Mouse (Mus musculus) heart, embryonic 16.5 days (tissue): Measurements from ENCODE around the gene St7l. TPM values are rescaled to one million over a fixed set of nuclear protein-coding genes. Genes with fewer than 3 reads are reported as not detected.
A peak's percentile ranks its signal among the peaks of the same experiment; 100 is the strongest.

Experiments
- ATAC-seq: fragments of 200-750 bp; cut with Nextera tagmentation; replicated peaks from 2 replicates; pipeline ENCODE4 v1.8.0; 2017; ENCODE audit warnings: moderate number of reproducible peaks; ENCODE audit not compliant: insufficient read depth, low FRiP score; ENCODE audit errors: extremely low read depth
- H3K27ac ChIP-seq: fragments of 300-500 bp; sonication (generic); 2 replicates; pipeline ENCODE4 v1.5.1; 2014; ENCODE audit warnings: mild to moderate bottlenecking, low read length, control low read depth, moderate library complexity
- H3K27me3 ChIP-seq: fragments of 300-500 bp; sonication (generic); 2 replicates; pipeline ENCODE4 v1.6.1; 2014; ENCODE audit warnings: low read length, mixed read lengths; ENCODE audit not compliant: control insufficient read depth, insufficient read depth
- H3K36me3 ChIP-seq: fragments of 300-500 bp; sonication (generic); 2 replicates; pipeline ENCODE4 v1.6.1; 2014; ENCODE audit not compliant: control insufficient read depth, insufficient read depth
- H3K4me1 ChIP-seq: fragments of 300-500 bp; sonication (generic); 2 replicates; pipeline ENCODE4 v1.6.1; 2014; ENCODE audit warnings: low read length, mixed read lengths; ENCODE audit not compliant: control insufficient read depth, insufficient read depth
- H3K4me2 ChIP-seq: fragments of 300-500 bp; sonication (generic); 2 replicates; pipeline ENCODE4 v1.6.1; 2014; ENCODE audit warnings: low read depth, mild to moderate bottlenecking, control low read depth, low read length
- H3K4me3 ChIP-seq: fragments of 300-500 bp; sonication (generic); 2 replicates; pipeline ENCODE4 v1.5.1; 2014; ENCODE audit warnings: mild to moderate bottlenecking, control low read depth, low read length
- H3K9ac ChIP-seq: fragments of 300-500 bp; sonication (generic); 2 replicates; pipeline ENCODE4 v1.6.1; 2014; ENCODE audit warnings: low read length, control low read depth
- H3K9me3 ChIP-seq: fragments of 300-500 bp; sonication (generic); replicated peaks from 2 replicates; pipeline ENCODE4 v1.6.1; 2016; ENCODE audit warnings: low read length; ENCODE audit not compliant: control insufficient read depth
- WGBS: fragments of 180-500 bp; shearing (Covaris S2); extraction: QIAGEN DNeasy Blood & Tissue Kit; methylation state at CpG from one replicate; pipeline ENCODE4 v1.1.7; 2014; 5-methylcytosine and 5-hydroxymethylcytosine counted together
- polyA plus RNA-seq: library from polyadenylated mRNA; unstranded; fragments of >200 nt; fragmentation: Nextera tagmentation; extraction: Ambion mirVana; gene quantifications from 2 replicates; pipeline ENCODE4 v1.2.1, GENCODE M21; 2015

The St7l gene
- polyA plus RNA-seq, 1 experiment from 2014 or later: 29.1 TPM

DNA sequence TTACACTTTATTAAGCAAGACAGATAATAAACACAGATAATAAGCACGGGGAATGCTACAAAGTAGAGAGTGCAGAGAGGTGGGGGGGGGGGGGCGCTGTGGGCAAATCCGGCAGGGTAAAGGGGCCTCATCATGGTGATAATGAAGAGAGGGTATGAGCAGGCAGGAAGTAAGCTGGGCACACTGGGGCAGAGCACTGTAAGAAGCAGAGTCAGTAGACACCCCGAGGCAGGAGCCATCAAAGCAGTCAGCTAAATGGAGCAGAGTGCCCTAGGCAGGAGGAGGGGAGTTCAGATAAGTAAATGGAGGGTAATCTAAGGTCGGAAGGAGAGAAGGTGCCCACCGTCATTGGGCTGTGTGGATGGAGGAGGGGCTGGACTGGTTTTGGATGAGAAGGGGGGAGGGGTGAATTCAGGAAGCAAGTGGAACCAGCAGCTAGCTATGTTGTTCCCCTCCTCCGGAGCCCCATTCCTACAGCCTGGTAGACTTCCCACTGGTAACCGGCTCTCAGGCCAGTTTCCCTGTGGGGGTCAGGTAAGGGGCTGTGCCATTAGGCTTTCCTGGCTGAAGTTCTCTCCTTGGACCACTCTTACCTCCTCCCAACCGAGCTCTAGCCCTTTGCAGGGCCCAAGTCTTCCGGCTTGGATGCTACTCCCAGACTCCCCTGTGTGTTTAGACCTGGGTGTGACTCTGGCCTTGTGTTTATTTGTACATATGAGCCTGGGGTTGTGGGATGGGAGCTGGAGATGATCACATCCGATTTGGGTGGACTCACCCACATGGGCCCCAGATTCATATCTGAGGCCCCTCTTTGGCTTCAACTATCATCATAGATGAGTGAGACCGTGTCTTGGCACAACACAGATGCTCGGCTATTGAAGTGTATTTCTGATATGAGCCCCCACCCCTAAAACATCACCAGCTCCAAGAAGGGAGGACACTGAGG, 99.8 kb downstream of the St7l start:
- H3K4me2 ChIP-seq: no peak overlapping the region
- 27% methylated on average over 12 of the region's 13 CpGs for WGBS
- ATAC-seq: no peak
- H3K9me3 ChIP-seq: no peaks in the 10 kb centered on the region
- no peak overlapping the region for H3K4me3 ChIP-seq
- H3K4me1 ChIP-seq: peaks cover 20% of the 10 kb centered on the region
- H3K27ac ChIP-seq: no peak overlapping the region
- no peak overlapping the region for H3K9ac ChIP-seq
- no peaks in the 10 kb centered on the region for H3K36me3 ChIP-seq
- H3K27me3 ChIP-seq: peaks cover 40% of the 10 kb centered on the region

DNA sequence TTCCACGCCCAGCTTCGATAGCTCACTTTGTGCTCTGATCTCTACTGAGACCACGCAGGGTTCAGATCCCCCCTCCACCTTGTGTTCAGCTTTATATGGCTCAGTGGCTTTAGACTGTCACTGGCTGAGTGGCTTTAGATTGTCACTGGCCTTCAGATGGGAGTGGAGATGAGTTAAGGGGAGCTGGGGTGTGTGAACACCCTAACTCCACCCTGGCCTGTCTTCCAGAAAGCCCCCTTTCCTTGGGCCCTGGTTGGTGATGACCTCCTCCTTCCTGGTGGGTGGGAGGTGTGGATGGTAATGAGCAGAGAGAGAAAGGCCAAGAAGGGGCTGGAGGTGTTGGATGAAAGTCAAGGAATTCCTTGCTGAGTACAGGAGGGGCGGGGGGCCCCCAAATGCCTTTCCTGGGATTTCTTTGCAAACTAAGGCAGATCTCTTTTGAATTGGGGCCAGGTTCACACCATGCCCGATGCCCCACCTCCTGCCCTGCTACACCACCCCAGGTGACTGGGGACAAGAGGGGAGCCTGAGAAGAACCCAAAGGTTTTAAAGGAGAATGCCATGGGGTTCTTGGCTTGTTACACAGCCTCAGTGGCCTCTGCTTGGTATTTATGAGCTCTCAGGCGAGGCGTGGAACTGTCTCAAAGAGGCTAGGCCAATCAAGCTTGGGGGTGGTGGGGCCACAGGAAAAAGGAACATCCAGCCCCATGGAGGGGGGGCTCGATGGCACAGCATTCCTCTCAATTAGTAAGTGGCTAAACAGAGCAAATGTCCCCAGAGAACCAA, 101.5 kb downstream of the St7l start:
- Histone ChIP-seq H3K36me3 (no peaks in the 10 kb centered on the region), H3K4me2 (no peak overlapping the region), H3K27ac (no peak overlapping the region), H3K4me1 (peaks cover 22% of the 10 kb centered on the region), H3K9ac (no peak overlapping the region), H3K27me3 (peaks cover 26% of the 10 kb centered on the region), H3K9me3 (no peaks in the 10 kb centered on the region), H3K4me3 (no peak overlapping the region)
- WGBS: 71% methylated on average over 8 of the region's 8 CpGs
- ATAC-seq: no peak

GRCm38 (mm10) chr3:104965991-104966554, 102.3 kb downstream of the St7l start:
- H3K36me3 ChIP-seq: no peaks in the 10 kb centered on the region
- H3K9me3 ChIP-seq: peaks cover 3% of the 10 kb centered on the region; the same call in 1 of the 2 replicates
- H3K9ac ChIP-seq: no peak overlapping the region
- 83% methylated on average over 7 of the region's 7 CpGs for WGBS
- H3K4me2 ChIP-seq: no peak overlapping the region
- no peak overlapping the region for H3K4me3 ChIP-seq
- H3K4me1 ChIP-seq: peaks cover 21% of the 10 kb centered on the region
- H3K27me3 ChIP-seq: peaks cover 17% of the 10 kb centered on the region
- ATAC-seq: no peak
- no peak overlapping the region for H3K27ac ChIP-seq

- ATAC-seq: peak; percentile 76
- Histone ChIP-seq H3K4me3 (peak overlapping the region; percentile 75), H3K9ac (peak overlapping the region; percentile 87), H3K27ac (peak overlapping the region; percentile 71), H3K9me3 (peaks cover 4% of the 10 kb centered on the region; the same call in 1 of the 2 replicates), H3K4me1 (peaks cover 8% of the 10 kb centered on the region), H3K36me3 (no peaks in the 10 kb centered on the region), H3K27me3 (peaks cover 5% of the 10 kb centered on the region; the same call in 1 of the 2 replicates), H3K4me2 (peak overlapping the region; percentile 89)
- 2% methylated on average over 49 of the region's 49 CpGs for WGBS
These were observed 103.9 kb downstream of the St7l start for GRCm38 (mm10) chr3:104967548-104968300.

Other genes with a start within 250 kb of the St7l start
- 79.9 and 84.1 TPM in 2 replicates for gene Slc16a1, start 225.3 kb upstream of the St7l start, polyA plus RNA-seq
- 36.9 and 38.9 TPM in 2 replicates for gene Ppm1j, start 82.9 kb upstream of the St7l start, polyA plus RNA-seq
- gene Fam19a3, start 82.2 kb upstream of the St7l start, polyA plus RNA-seq: 0.99 and 1.8 TPM in 2 replicates
- gene Rhoc, start 75.6 kb upstream of the St7l start, polyA plus RNA-seq: 165 TPM in 2 replicates
- gene Mov10, start 45.4 kb upstream of the St7l start, polyA plus RNA-seq: 25.4 and 29.7 TPM in 2 replicates
- 170 and 187 TPM in 2 replicates for gene Capza1, start 500 bp downstream of the St7l start, polyA plus RNA-seq
- 1.0 and 1.1 TPM in 2 replicates for gene Wnt2b, start 97.9 kb downstream of the St7l start, polyA plus RNA-seq
- gene Cttnbp2nl, start 189.1 kb downstream of the St7l start, polyA plus RNA-seq: 19.4 and 21.7 TPM in 2 replicates
- not detected in 2 replicates for gene 4930564D02Rik, start 202.8 kb downstream of the St7l start, polyA plus RNA-seq